In the genomic region with DNA sequence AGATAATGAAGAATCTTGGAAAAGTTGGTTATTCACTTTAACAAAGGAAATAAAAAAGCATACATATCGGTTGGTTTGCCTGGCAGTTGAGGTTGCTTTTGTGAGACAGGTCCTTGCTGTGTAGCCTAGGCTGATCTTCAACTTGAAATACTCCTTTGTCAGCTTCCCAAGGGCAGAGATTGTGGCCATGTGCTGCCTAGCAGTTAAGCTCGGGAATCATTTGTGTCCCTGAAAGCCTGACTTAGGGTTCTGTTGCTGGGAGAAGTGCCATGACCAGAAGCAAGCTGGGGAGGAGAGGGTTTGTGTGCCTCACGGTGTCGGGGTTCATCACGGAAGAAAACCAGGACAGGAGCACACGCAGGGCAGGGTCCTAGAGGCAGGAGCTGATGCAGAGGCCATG, we compare ENCODE assay signal across 14 mouse cellular contexts.
DNase-seq lines count a peak whose midpoint lies in the region; ATAC-seq and TF ChIP-seq lines count a peak whose summit lies in the region.
"Had no signal": no experiment of that assay in that cellular context is flagged by ENCODE, and none has a peak within 500 bp of the region (broad histone marks: within the 10 kb centered on the region; RNA-seq: fewer than 3 reads in every experiment).

No protein-coding gene starts in this region.

- no peak for TF ChIP-seq CTCF in lung, postnatal 0 days (IDR thresholded peaks at IDR 0.05)
- no peak for TF ChIP-seq CTCF in gastrocnemius, adult 2 months (IDR thresholded peaks at IDR 0.05)

- no peaks in the 10 kb centered on the region for H3K36me3 ChIP-seq in heart, embryonic 10.5 days
- H3K36me3 ChIP-seq in lung, postnatal 0 days (ENCODE audit: insufficient read depth, low read length) = no peaks in the 10 kb centered on the region
- H3K36me3 ChIP-seq in heart, embryonic 16.5 days (ENCODE audit: control insufficient read depth, insufficient read depth) = no peaks in the 10 kb centered on the region
- H3K36me3 ChIP-seq in hindbrain, embryonic 15.5 days = no peaks in the 10 kb centered on the region

- intact Hi-C loops in gastrocnemius, adult 2 months (cut with DNase I) = no loop called here

- H3K4me2 ChIP-seq in lung, postnatal 0 days (replicated peaks; ENCODE audit: low read depth, low read length) = no peak overlapping the region
- 0 out of 2 replicates have a peak overlapping the region, but pooled peaks have one; percentile 36 for H3K4me2 ChIP-seq in heart, embryonic 16.5 days (ENCODE audit: low read depth, low read length)
- no peak overlapping the region for H3K4me2 ChIP-seq in hindbrain, embryonic 15.5 days
- H3K4me2 ChIP-seq: liver, embryonic 13.5 days; neural tube, embryonic 13.5 days had no signal

- DNase-seq in heart, embryonic 10.5 days (ENCODE audit: low spot score) = no peak
- DNase-seq in heart, adult 8-10 months (ENCODE audit: low spot score) = no peak
- DNase-seq in lung, postnatal 0 days (ENCODE audit: low spot score) = no peak
- DNase-seq in lung, postnatal 4 days = no peak
- no peak for DNase-seq in gastrocnemius, adult 2 months
- DNase-seq: cerebellum, postnatal 10 days; gastrocnemius, postnatal 36 days; liver, embryonic 13.5 days; lung, postnatal 14 days; thymus, adult 2 months had no signal

- TF ChIP-seq EP300 in lung, postnatal 0 days (IDR thresholded peaks at IDR 0.05) = no peak

- no peaks in the 10 kb centered on the region for H3K9me3 ChIP-seq in heart, embryonic 10.5 days
- H3K9me3 ChIP-seq in lung, postnatal 0 days (ENCODE audit: low read length) = no peaks in the 10 kb centered on the region
- no peaks in the 10 kb centered on the region for H3K9me3 ChIP-seq in heart, embryonic 16.5 days (replicated peaks; ENCODE audit: control insufficient read depth, low read length)
- no peaks in the 10 kb centered on the region for H3K9me3 ChIP-seq in hindbrain, embryonic 15.5 days
- H3K9me3 ChIP-seq: liver, embryonic 13.5 days; neural tube, embryonic 13.5 days had no signal

- H3K4me3 ChIP-seq in heart, embryonic 10.5 days = no peak overlapping the region
- H3K4me3 ChIP-seq in lung, postnatal 0 days (ENCODE audit: low read depth, low read length) = no peak overlapping the region
- no peak overlapping the region for H3K4me3 ChIP-seq in heart, embryonic 16.5 days (ENCODE audit: low read length)
- H3K4me3 ChIP-seq in hindbrain, embryonic 15.5 days = no peak overlapping the region
- no peak overlapping the region for H3K4me3 ChIP-seq in gastrocnemius, adult 2 months
- H3K4me3 ChIP-seq: liver, embryonic 13.5 days; neural tube, embryonic 13.5 days had no signal

- peaks cover 78% of the 10 kb centered on the region for H3K4me1 ChIP-seq in heart, embryonic 10.5 days
- peaks cover 15% of the 10 kb centered on the region for H3K4me1 ChIP-seq in lung, postnatal 0 days (ENCODE audit: insufficient read depth, low read depth, low read length)
- H3K4me1 ChIP-seq in heart, embryonic 16.5 days (ENCODE audit: control insufficient read depth, insufficient read depth, low read length) = peaks cover 62% of the 10 kb centered on the region
- H3K4me1 ChIP-seq in hindbrain, embryonic 15.5 days (replicated peaks) = peaks cover 47% of the 10 kb centered on the region

- H3K9ac ChIP-seq in lung, postnatal 0 days (replicated peaks; ENCODE audit: low read depth) = no peak overlapping the region
- H3K9ac ChIP-seq in heart, embryonic 16.5 days (ENCODE audit: low read length) = 0 out of 2 replicates have a peak overlapping the region, but pooled peaks have one; percentile 31
- no peak overlapping the region for H3K9ac ChIP-seq in hindbrain, embryonic 15.5 days
- H3K9ac ChIP-seq: liver, embryonic 13.5 days; neural tube, embryonic 13.5 days had no signal

- 61% methylated on average over 6 of the region's 6 CpGs for WGBS in heart, embryonic 10.5 days
- 70% methylated on average over 6 of the region's 6 CpGs for WGBS in lung, postnatal 0 days
- 51% methylated on average over 6 of the region's 6 CpGs for WGBS in heart, embryonic 16.5 days
- 62% methylated on average over 6 of the region's 6 CpGs for WGBS in hindbrain, embryonic 15.5 days

- peak overlapping the region; percentile 72 for H3K27ac ChIP-seq in heart, embryonic 10.5 days
- peak overlapping the region; percentile 64 for H3K27ac ChIP-seq in lung, postnatal 0 days (ENCODE audit: low read length)
- H3K27ac ChIP-seq in heart, embryonic 16.5 days (ENCODE audit: low read length) = peak overlapping the region; percentile 87
- peak overlapping the region; percentile 40; the same call in 1 of the 2 replicates for H3K27ac ChIP-seq in hindbrain, embryonic 15.5 days (replicated peaks)
- no peak overlapping the region for H3K27ac ChIP-seq in gastrocnemius, adult 2 months
- H3K27ac ChIP-seq: liver, embryonic 13.5 days; neural tube, embryonic 13.5 days had no signal

- H3K27me3 ChIP-seq in heart, embryonic 10.5 days (ENCODE audit: insufficient read depth, poor library complexity, severe bottlenecking) = no peaks in the 10 kb centered on the region
- H3K27me3 ChIP-seq in lung, postnatal 0 days (replicated peaks; ENCODE audit: insufficient read depth, low read length) = no peaks in the 10 kb centered on the region
- no peaks in the 10 kb centered on the region for H3K27me3 ChIP-seq in heart, embryonic 16.5 days (ENCODE audit: control insufficient read depth, insufficient read depth, low read length)
- no peaks in the 10 kb centered on the region for H3K27me3 ChIP-seq in hindbrain, embryonic 15.5 days
- H3K27me3 ChIP-seq: liver, embryonic 13.5 days; neural tube, embryonic 13.5 days had no signal

- ATAC-seq in lung, postnatal 0 days = no peak
- ATAC-seq in heart, embryonic 16.5 days (replicated peaks; ENCODE audit: extremely low read depth, insufficient read depth, low FRiP score) = no peak; the same call in 1 of the 2 replicates
- no peak for ATAC-seq in hindbrain, embryonic 15.5 days (ENCODE audit: low FRiP score, low read depth)
- ATAC-seq: CD4-positive, CD25-positive, alpha-beta regulatory T cell, adult 4 months had no signal
